Mouse (Mus musculus): ENCODE data around the gene Ooep.
"Not testable (repeated sequence)": the region's sequence is repeated elsewhere in the genome, so short reads cannot be mapped to it uniquely, and the experiment has no call there.

Ooep gene

DNA sequence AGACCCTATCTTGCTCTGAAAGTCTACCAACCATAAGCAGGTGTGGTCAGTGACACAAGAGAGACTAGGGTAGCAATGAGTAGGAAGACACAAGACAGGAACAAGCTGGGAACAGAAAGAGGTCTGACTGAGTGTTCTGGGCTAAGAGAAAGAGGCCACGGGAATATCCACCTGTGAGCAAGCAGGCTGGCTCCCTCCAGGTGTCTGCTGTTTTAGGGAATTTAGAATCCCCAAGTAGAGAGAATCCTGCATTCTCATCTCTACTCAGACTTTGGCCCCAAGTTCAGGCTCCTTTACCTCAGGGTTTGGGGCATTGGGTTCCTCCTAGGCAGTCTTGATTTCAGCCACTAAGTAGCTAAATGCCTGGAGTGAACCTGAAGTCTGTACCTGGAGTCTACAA lies 51.2 kb downstream of the Ooep start, which contains the start of gene Omt2b:
TSS of gene Omt2b (plus strand) at position 301 of the 400 bp plus-strand sequence.
- in situ Hi-C loops (cut with MboI, MseI): not testable (repeated sequence)

Measured in T-helper 1 cell (primary cell).